In genomic region chr6:145810015-145810414, GRCm38 (mm10) we compare ENCODE assay signal across 21 mouse cellular contexts. TPM values are rescaled to one million over a fixed set of nuclear protein-coding genes. Genes with fewer than 3 reads are reported as not detected.
A peak's percentile ranks its signal among the peaks of the same experiment; 100 is the strongest.
DNase-seq lines count a peak whose midpoint lies in the region; ATAC-seq and TF ChIP-seq lines count a peak whose summit lies in the region.
"Had no signal": no experiment of that assay in that cellular context is flagged by ENCODE, and none has a peak within 500 bp of the region (broad histone marks: within the 10 kb centered on the region; RNA-seq: fewer than 3 reads in every experiment).

No protein-coding gene starts in this region.

- WGBS in heart, embryonic 14.5 days: 67% methylated on average over 6 of the region's 6 CpGs
- WGBS in liver, postnatal 0 days (ENCODE audit: insufficient replicate concordance): 68% methylated on average over 6 of the region's 6 CpGs

- intact Hi-C loops in gastrocnemius, postnatal 36 days (cut with DNase I): no loop called here
- intact Hi-C loops in heart, postnatal 10 days (cut with DNase I): loop anchor here (5.0 kb wide), 1 partner anchor 368 kb away; no protein-coding TSS in a partner anchor
- intact Hi-C loops in heart, postnatal 36 days (cut with DNase I): no loop called here

- peaks cover 45% of the 10 kb centered on the region for H3K36me3 ChIP-seq in heart, embryonic 14.5 days (ENCODE audit: control insufficient read depth, insufficient read depth, low read length)
- peaks cover 5% of the 10 kb centered on the region for H3K36me3 ChIP-seq in liver, postnatal 0 days (replicated peaks; ENCODE audit: insufficient read depth, low read length)
- H3K36me3 ChIP-seq: forebrain, embryonic 12.5 days had no signal

- DNase-seq in gastrocnemius, adult 18-20 months (ENCODE audit: low spot score): peak; percentile 28
- no peak for DNase-seq in gastrocnemius, postnatal 36 days
- DNase-seq in heart, postnatal 4 days: no peak
- peak; percentile 44 to 54 for DNase-seq in heart, postnatal 10 days
- DNase-seq in heart, postnatal 36 days: no peak
- DNase-seq in liver, postnatal 0 days: no peak
- DNase-seq in liver: no peak
- DNase-seq: adrenal gland, postnatal 10 days; cerebellum, adult 11-12 months; cerebellum, adult 9-10 months; cerebellum, postnatal 36 days; kidney, adult 8-10 months had no signal

- ATAC-seq in heart, embryonic 14.5 days (ENCODE audit: insufficient number of reproducible peaks, insufficient read depth, low FRiP score, low read depth): peak; percentile 49; the same call in 1 of the 2 replicates
- no peak for ATAC-seq in liver, postnatal 0 days
- ATAC-seq: forebrain, embryonic 16.5 days; hindbrain, embryonic 16.5 days; inflammation-experienced regulatory T-cells, adult 6 months had no signal

- no peak for TF ChIP-seq EP300 in liver, postnatal 0 days (IDR thresholded peaks at IDR 0.05; ENCODE audit: low read depth)

- no peak overlapping the region for H3K9ac ChIP-seq in heart, embryonic 14.5 days (ENCODE audit: low read length)
- no peak overlapping the region for H3K9ac ChIP-seq in liver, postnatal 0 days (replicated peaks)
- H3K9ac ChIP-seq: embryonic facial prominence, embryonic 13.5 days; forebrain, embryonic 12.5 days; heart, embryonic 12.5 days; hindbrain, embryonic 12.5 days had no signal

- H3K27me3 ChIP-seq in heart, embryonic 14.5 days (ENCODE audit: control insufficient read depth, insufficient read depth, low read length): no peaks in the 10 kb centered on the region
- no peaks in the 10 kb centered on the region for H3K27me3 ChIP-seq in liver, postnatal 0 days (ENCODE audit: insufficient read depth, low read length)
- H3K27me3 ChIP-seq: embryonic facial prominence, embryonic 13.5 days; forebrain, embryonic 12.5 days; heart, embryonic 12.5 days; hindbrain, embryonic 12.5 days had no signal

- TF ChIP-seq CTCF in liver, postnatal 0 days (IDR thresholded peaks at IDR 0.05; ENCODE audit: low read depth): no peak

- H3K9me3 ChIP-seq in heart, embryonic 14.5 days (ENCODE audit: control insufficient read depth, low read length): no peaks in the 10 kb centered on the region
- H3K9me3 ChIP-seq in liver, postnatal 0 days (ENCODE audit: low read length): no peaks in the 10 kb centered on the region
- H3K9me3 ChIP-seq: embryonic facial prominence, embryonic 13.5 days; forebrain, embryonic 12.5 days; heart, embryonic 12.5 days; hindbrain, embryonic 12.5 days had no signal

- peak overlapping the region; percentile 12 to 31; a peak in 2 of 4 replicates for H3K27ac ChIP-seq in heart, embryonic 14.5 days (replicated peaks in 1 of 2; ENCODE audit: control insufficient read depth in 1 of 2, insufficient read depth in 1 of 2, low read depth in 2 of 2, low read length in 2 of 2)
- peak overlapping the region; percentile 45 for H3K27ac ChIP-seq in liver, postnatal 0 days (ENCODE audit: low read depth)
- H3K27ac ChIP-seq: embryonic facial prominence, embryonic 13.5 days; forebrain, embryonic 12.5 days; hindbrain, embryonic 12.5 days had no signal

- H3K4me2 ChIP-seq in heart, embryonic 14.5 days (ENCODE audit: low read length): no peak overlapping the region
- H3K4me2 ChIP-seq in liver, postnatal 0 days (ENCODE audit: low read depth, low read length): no peak overlapping the region
- H3K4me2 ChIP-seq: embryonic facial prominence, embryonic 13.5 days; forebrain, embryonic 12.5 days; heart, embryonic 12.5 days; hindbrain, embryonic 12.5 days had no signal

- H3K4me1 ChIP-seq in heart, embryonic 14.5 days (ENCODE audit: control insufficient read depth in 2 of 2, insufficient read depth in 2 of 2, low read length in 2 of 2): peaks cover 17 to 30% of the 10 kb centered on the region in 2 experiments
- peaks cover 19% of the 10 kb centered on the region; the same call in 1 of the 2 replicates for H3K4me1 ChIP-seq in liver, postnatal 0 days (ENCODE audit: insufficient read depth)
- H3K4me1 ChIP-seq: hindbrain, embryonic 12.5 days had no signal

- H3K4me3 ChIP-seq in heart, embryonic 14.5 days (ENCODE audit: control insufficient read depth in 1 of 2, insufficient read depth in 1 of 2, low read depth in 1 of 2, low read length in 2 of 2): no peak overlapping the region
- H3K4me3 ChIP-seq in liver, postnatal 0 days (ENCODE audit: low read depth, low read length): no peak overlapping the region
- H3K4me3 ChIP-seq: embryonic facial prominence, embryonic 13.5 days; forebrain, embryonic 12.5 days; heart, embryonic 12.5 days; hindbrain, embryonic 12.5 days had no signal

RNA-seq across cellular contexts. Expression of gene Bhlhe41, which starts 55.3 kb away (rescaled TPM):
- total RNA-seq in gastrocnemius, adult 18-20 months (2021): 10 to 100 TPM; 30.3 to 38.1 TPM
- 10 to 100 TPM; 52.8 to 55.3 TPM for total RNA-seq in gastrocnemius, postnatal 36 days (2021)
- polyA plus RNA-seq in heart, embryonic 14.5 days (2014; fragmentation: Nextera tagmentation; extraction: Ambion mirVana): 6.6 and 8.6 TPM in 2 replicates
- total RNA-seq in heart, postnatal 4 days (2021): 10 to 100 TPM; 10.5 to 12.7 TPM
- 10 to 100 TPM; 15.9 to 17.4 TPM for total RNA-seq in heart, postnatal 10 days (2021)
- 10 to 100 TPM; 18.9 to 28.6 TPM for total RNA-seq in heart, postnatal 36 days (2021)
- polyA plus RNA-seq in liver, postnatal 0 days (2015; fragmentation: Nextera tagmentation; extraction: Ambion mirVana): 0.22 and 0.24 TPM in 2 replicates
- total RNA-seq: MEL had no signal

Comparison
In these comparisons a context has a peak if more than half of its experiments do, and no peak if none do; other contexts are left out.
1. DNase-seq: peak in gastrocnemius, adult 18-20 months (single experiment) and heart, postnatal 10 days (2 of 2); none in gastrocnemius, postnatal 36 days (0 of 2), heart, postnatal 4 days (single experiment), heart, postnatal 36 days (0 of 2), liver, postnatal 0 days (single experiment) and liver (single experiment).